Mouse (Mus musculus) heart, embryonic 16.5 days (tissue): ENCODE measurements around the gene Rita1. TPM values are rescaled to one million over a fixed set of nuclear protein-coding genes. Genes with fewer than 3 reads are reported as not detected.

Experiments
- ATAC-seq: fragments of 200-750 bp; cut with Nextera tagmentation; replicated peaks from 2 replicates; pipeline ENCODE4 v1.8.0; 2017; ENCODE audit warnings: moderate number of reproducible peaks; ENCODE audit not compliant: insufficient read depth, low FRiP score; ENCODE audit errors: extremely low read depth
- H3K27ac ChIP-seq: fragments of 300-500 bp; sonication (generic); 2 replicates; pipeline ENCODE4 v1.5.1; 2014; ENCODE audit warnings: mild to moderate bottlenecking, low read length, control low read depth, moderate library complexity
- H3K27me3 ChIP-seq: fragments of 300-500 bp; sonication (generic); 2 replicates; pipeline ENCODE4 v1.6.1; 2014; ENCODE audit warnings: low read length, mixed read lengths; ENCODE audit not compliant: control insufficient read depth, insufficient read depth
- H3K36me3 ChIP-seq: fragments of 300-500 bp; sonication (generic); 2 replicates; pipeline ENCODE4 v1.6.1; 2014; ENCODE audit not compliant: control insufficient read depth, insufficient read depth
- H3K4me1 ChIP-seq: fragments of 300-500 bp; sonication (generic); 2 replicates; pipeline ENCODE4 v1.6.1; 2014; ENCODE audit warnings: low read length, mixed read lengths; ENCODE audit not compliant: control insufficient read depth, insufficient read depth
- H3K4me2 ChIP-seq: fragments of 300-500 bp; sonication (generic); 2 replicates; pipeline ENCODE4 v1.6.1; 2014; ENCODE audit warnings: low read depth, mild to moderate bottlenecking, control low read depth, low read length
- H3K4me3 ChIP-seq: fragments of 300-500 bp; sonication (generic); 2 replicates; pipeline ENCODE4 v1.5.1; 2014; ENCODE audit warnings: mild to moderate bottlenecking, control low read depth, low read length
- H3K9ac ChIP-seq: fragments of 300-500 bp; sonication (generic); 2 replicates; pipeline ENCODE4 v1.6.1; 2014; ENCODE audit warnings: low read length, control low read depth
- H3K9me3 ChIP-seq: fragments of 300-500 bp; sonication (generic); replicated peaks from 2 replicates; pipeline ENCODE4 v1.6.1; 2016; ENCODE audit warnings: low read length; ENCODE audit not compliant: control insufficient read depth
- WGBS: fragments of 180-500 bp; shearing (Covaris S2); extraction: QIAGEN DNeasy Blood & Tissue Kit; methylation state at CpG from one replicate; pipeline ENCODE4 v1.1.7; 2014; 5-methylcytosine and 5-hydroxymethylcytosine counted together
- polyA plus RNA-seq: library from polyadenylated mRNA; unstranded; fragments of >200 nt; fragmentation: Nextera tagmentation; extraction: Ambion mirVana; gene quantifications from 2 replicates; pipeline ENCODE4 v1.2.1, GENCODE M21; 2015

Rita1 gene
- polyA plus RNA-seq, 1 experiment from 2014 or later: 13.2 TPM

DNA sequence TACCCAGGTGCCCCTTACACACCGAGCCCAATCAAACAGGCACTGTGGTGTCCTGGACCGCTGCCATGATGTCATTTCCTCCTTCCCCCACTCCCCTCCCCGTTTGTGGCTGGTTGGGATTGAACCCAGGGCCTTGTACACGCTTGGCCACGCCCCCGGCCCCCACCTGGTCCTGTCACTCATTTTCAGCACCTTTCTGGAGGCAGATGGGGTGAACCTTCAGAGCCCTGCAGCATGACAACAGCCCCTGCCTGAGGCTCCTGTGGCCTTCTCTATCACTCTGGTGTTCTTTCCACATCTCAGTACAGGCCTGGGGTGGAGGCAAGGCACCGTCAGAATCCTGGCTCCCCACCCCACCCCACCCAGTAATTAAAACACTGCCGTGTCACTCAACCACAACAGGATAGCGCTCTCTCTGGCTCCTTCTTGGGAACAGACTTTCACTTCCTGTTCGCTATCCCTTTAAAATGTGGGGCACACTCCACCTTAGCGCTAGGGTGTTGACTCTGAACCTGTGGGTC is 35.5 kb downstream of the Rita1 start:
- ATAC-seq: no peak
- WGBS: 67% methylated on average over 11 of the region's 11 CpGs
- H3K27me3 ChIP-seq: no peaks in the 10 kb centered on the region
- no peaks in the 10 kb centered on the region for H3K9me3 ChIP-seq
- H3K9ac ChIP-seq: no peak overlapping the region
- H3K4me1 ChIP-seq: peaks cover 22% of the 10 kb centered on the region
- no peak overlapping the region for H3K27ac ChIP-seq
- H3K36me3 ChIP-seq: peaks cover 4% of the 10 kb centered on the region; the same call in 1 of the 2 replicates
- H3K4me3 ChIP-seq: no peak overlapping the region
- no peak overlapping the region for H3K4me2 ChIP-seq

DNA sequence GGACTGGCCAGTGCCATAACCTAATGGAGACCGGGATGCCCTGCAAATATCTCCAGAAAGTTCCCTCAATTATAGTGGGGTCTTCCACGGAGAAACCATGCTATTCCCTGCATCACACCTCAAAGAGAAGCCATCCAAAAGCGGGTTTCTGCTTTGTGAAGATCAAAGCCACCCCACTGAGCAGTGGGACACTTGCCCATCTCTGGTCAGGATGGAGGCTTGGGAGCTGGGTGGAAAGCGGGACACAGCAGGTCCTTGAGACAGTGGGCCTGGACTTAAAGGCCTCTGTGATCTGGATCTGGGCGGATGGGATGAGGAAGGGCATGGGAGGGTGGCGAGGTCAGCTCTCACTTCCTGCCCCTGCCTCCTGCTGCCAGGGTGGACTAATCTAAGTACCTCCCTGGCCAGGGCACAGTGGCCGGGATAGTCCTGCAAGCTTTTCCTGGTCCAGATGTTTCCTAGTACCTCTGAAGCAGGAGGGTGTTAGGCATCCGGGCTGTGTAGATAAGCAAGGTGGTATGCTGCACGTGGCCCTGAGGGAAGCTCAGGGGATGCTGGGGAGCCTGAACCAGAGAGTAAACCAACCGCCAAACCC is 37.8 kb downstream of the Rita1 start:
- 64% methylated on average over 10 of the region's 10 CpGs for WGBS
- H3K27ac ChIP-seq: no peak overlapping the region
- no peak overlapping the region for H3K4me3 ChIP-seq
- peaks cover 34% of the 10 kb centered on the region for H3K4me1 ChIP-seq
- H3K9me3 ChIP-seq: no peaks in the 10 kb centered on the region
- H3K4me2 ChIP-seq: no peak overlapping the region
- H3K9ac ChIP-seq: no peak overlapping the region
- no peaks in the 10 kb centered on the region for H3K27me3 ChIP-seq
- no peaks in the 10 kb centered on the region for H3K36me3 ChIP-seq
- no peak for ATAC-seq

DNA sequence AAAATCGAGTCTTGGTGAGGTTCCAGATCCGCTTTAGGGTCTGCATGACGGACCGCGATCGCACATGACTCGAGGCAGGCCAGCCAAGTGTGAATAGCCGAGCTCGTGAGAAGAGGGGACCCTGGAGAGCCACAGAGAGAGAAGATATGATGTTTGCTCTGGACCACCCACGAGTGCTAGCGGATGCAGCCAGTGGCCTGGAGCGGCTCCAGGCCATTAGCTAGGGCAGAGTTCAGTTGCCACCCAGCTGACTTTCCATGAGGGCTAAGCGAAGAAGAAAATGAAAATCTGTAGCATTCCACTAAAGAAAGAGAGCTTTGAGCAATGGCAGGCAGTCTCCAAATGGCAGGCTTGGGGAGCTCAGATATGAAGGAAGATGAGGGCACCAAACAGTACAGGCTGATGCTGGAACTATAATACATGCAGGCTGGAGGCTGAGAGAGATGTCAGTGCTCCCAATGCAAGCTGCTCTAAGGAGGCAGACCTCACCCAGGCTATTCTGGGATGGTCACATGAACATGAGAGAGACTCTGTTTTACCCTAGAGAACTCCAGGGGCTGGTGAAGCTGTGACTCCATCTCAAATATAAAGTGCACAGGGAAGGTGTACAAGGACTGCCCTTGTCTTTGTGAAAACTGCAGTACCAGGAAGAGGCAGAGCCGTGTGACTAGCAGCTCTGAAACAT is 41.2 kb downstream of the Rita1 start:
- WGBS: 60% methylated on average over 14 of the region's 14 CpGs

DNA sequence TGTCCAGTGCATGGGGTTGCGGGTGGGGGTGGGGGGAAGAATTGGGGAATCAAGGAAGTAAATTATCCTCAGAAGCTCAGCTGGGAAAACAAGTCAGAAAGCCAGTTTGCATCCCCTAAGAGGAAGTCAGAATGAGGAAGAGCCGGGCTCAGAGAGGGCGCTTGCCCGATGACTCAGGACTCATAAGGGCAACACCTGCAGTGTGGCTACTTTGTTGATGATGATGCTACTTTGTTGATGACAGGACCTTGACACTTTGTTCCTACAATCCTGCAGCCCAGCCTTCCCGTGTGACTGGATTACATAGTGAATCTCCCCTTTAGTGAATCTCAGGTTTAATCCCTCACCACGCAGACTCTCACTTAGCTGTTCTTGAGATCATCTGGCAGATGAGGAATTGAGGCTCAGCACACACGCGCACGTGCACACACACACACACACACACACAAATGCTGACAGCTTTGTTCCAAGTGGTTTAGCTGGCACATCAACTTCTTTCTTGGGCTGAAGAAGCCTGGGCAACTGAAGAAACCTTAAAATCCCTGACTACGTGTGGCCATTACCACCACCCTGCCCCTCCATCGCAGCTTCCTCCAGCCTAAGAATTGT is 42.0 kb downstream of the Rita1 start:
- Histone ChIP-seq H3K27me3 (no peaks in the 10 kb centered on the region), H3K36me3 (no peaks in the 10 kb centered on the region), H3K4me2 (no peak overlapping the region), H3K9me3 (no peaks in the 10 kb centered on the region), H3K4me1 (peaks cover 43% of the 10 kb centered on the region), H3K27ac (no peak overlapping the region), H3K4me3 (no peak overlapping the region), H3K9ac (no peak overlapping the region)
- no peak for ATAC-seq
- WGBS: 81% methylated on average over 11 of the region's 11 CpGs

More for the DNA sequence above, 41.2 kb downstream of the Rita1 start:
- Histone ChIP-seq H3K27ac (no peak overlapping the region; the same call in 1 of the 2 replicates), H3K27me3 (no peaks in the 10 kb centered on the region), H3K4me2 (no peak overlapping the region), H3K9me3 (no peaks in the 10 kb centered on the region), H3K4me1 (peaks cover 35% of the 10 kb centered on the region), H3K9ac (no peak overlapping the region), H3K36me3 (no peaks in the 10 kb centered on the region), H3K4me3 (no peak overlapping the region)
- ATAC-seq: no peak

DNA sequence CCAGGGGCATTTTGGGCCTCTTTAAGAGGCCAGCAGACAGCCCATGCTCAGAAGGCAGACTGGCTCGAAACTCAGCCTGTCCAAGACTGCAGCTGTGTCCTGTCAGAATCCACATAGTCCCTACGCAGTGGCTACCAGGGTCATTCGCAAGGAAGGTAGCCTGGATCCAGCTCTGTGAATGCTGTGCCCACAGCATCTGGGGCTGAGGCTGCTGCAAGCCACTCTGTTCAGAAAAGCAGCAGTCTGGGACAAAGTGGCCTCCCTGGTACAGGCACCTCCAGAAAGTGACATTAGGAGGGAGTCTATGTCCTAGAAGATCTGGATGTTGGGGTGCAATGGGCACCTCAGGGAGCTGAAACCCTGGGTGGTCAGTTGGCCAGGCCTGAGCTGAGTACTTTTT is 42.6 kb downstream of the Rita1 start:
- H3K4me2 ChIP-seq: no peak overlapping the region
- peaks cover 46% of the 10 kb centered on the region for H3K4me1 ChIP-seq
- ATAC-seq: no peak
- no peaks in the 10 kb centered on the region for H3K36me3 ChIP-seq
- no peak overlapping the region for H3K4me3 ChIP-seq
- H3K27me3 ChIP-seq: no peaks in the 10 kb centered on the region
- no peaks in the 10 kb centered on the region for H3K9me3 ChIP-seq
- WGBS: 85% methylated on average over 3 of the region's 3 CpGs
- no peak overlapping the region for H3K9ac ChIP-seq
- no peak overlapping the region for H3K27ac ChIP-seq

DNA sequence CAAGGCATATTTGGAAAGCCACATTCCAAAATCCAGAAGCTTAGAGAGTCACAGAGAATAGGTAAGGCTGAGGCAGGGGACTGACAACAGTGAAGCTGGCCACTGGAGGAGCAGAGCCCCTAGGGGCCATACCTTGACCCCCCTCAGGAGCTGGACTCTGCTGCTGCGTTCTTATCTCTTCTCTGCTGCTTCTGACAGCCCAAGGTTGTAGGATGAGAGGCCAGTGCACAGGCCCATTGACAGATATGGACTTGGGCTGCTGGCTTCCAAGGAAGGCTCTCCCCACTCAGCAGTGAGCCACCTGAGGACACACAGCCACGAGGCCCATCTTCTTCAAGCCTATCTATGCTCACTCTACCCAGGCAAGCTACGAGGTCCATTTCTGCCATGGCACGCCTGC is 43.4 kb downstream of the Rita1 start:
- no peaks in the 10 kb centered on the region for H3K27me3 ChIP-seq
- H3K27ac ChIP-seq: no peak overlapping the region
- H3K4me2 ChIP-seq: no peak overlapping the region
- H3K9me3 ChIP-seq: no peaks in the 10 kb centered on the region
- H3K36me3 ChIP-seq: no peaks in the 10 kb centered on the region
- WGBS: 68% methylated on average over 4 of the region's 4 CpGs
- peaks cover 48% of the 10 kb centered on the region for H3K4me1 ChIP-seq
- ATAC-seq: no peak
- H3K4me3 ChIP-seq: no peak overlapping the region
- no peak overlapping the region for H3K9ac ChIP-seq

DNA sequence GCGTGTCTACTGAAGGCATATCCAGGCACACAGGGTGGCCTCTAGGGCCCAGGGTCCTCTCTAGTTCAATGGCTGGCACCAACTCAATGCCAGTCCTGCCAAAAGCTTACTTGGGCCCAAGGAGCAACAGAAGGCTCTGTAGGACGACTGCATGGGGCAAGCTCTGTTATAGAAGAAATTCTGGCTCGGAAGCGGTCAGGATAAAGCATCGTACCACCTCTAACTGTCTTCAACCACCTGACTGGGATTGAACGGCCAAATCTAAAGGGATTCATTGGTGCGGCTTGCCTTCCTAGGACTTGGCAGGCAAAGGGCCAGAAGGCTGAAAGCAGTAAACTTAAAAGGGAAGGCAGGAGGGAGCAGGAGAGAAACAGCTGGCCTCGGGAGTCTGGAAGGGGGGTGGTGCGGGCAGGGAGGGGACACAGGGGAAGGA is 44.0 kb downstream of the Rita1 start:
- WGBS: 72% methylated on average over 9 of the region's 9 CpGs
- H3K4me1 ChIP-seq: peaks cover 53% of the 10 kb centered on the region

DNA sequence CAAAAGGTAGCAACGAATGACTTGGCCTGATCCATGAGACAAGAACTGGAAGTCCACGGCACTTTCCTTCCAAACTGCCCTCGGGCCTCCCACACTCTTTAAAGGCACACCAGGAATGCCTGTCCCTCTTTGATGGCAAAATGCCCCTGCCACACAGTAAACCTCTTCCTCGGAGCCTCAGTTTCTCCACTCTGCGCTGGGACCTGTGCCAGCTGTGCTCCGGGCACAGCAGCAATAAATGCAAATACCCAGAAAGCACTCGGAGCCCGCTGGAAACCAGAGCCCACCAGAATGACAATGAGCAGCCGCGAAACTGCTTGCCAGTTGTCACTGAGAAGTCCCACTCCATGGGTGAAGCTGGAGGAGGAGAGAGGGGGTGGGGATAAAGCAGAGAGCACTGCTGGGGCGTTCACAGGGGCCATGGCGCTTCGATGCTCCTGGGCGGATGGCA is 44.6 kb downstream of the Rita1 start:
- H3K9ac ChIP-seq: no peak overlapping the region
- H3K4me2 ChIP-seq: no peak overlapping the region
- no peaks in the 10 kb centered on the region for H3K36me3 ChIP-seq
- WGBS: 67% methylated on average over 14 of the region's 14 CpGs
- H3K27me3 ChIP-seq: no peaks in the 10 kb centered on the region
- H3K4me1 ChIP-seq: peaks cover 59% of the 10 kb centered on the region
- H3K4me3 ChIP-seq: no peak overlapping the region
- H3K9me3 ChIP-seq: no peaks in the 10 kb centered on the region
- ATAC-seq: no peak
- H3K27ac ChIP-seq: no peak overlapping the region

More for the DNA sequence above, 44.0 kb downstream of the Rita1 start:
- ATAC-seq: no peak
- Histone ChIP-seq H3K9me3 (no peaks in the 10 kb centered on the region), H3K9ac (no peak overlapping the region), H3K4me3 (no peak overlapping the region), H3K27ac (no peak overlapping the region), H3K27me3 (no peaks in the 10 kb centered on the region), H3K4me2 (no peak overlapping the region), H3K36me3 (no peaks in the 10 kb centered on the region)

DNA sequence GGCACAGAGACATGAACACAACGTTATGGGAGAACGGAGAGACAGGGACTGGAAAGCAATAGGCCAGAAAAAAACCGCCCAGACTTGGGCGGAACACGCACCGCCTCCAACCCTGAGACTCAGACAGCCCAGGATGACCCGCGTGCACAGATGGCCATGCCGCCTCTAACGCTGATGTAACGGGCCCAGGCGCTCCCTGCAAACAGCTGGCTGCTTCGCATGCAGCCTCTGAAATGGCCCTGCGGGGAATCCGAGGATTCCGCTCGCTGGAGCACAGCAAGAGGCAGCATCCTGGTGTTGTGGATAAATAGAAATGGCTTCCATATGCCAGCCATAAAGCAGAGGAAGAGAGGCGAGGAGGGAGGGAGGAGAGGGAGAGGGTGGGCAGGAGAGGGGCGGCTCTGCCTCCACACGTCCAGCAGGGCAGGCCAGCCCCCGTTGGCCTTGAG is 45.1 kb downstream of the Rita1 start:
- Histone ChIP-seq H3K9me3 (no peaks in the 10 kb centered on the region), H3K4me1 (peaks cover 62% of the 10 kb centered on the region), H3K27ac (no peak overlapping the region), H3K36me3 (no peaks in the 10 kb centered on the region), H3K4me3 (no peak overlapping the region), H3K9ac (no peak overlapping the region), H3K4me2 (no peak overlapping the region), H3K27me3 (no peaks in the 10 kb centered on the region)
- 61% methylated on average over 21 of the region's 21 CpGs for WGBS
- ATAC-seq: no peak
